Mouse (Mus musculus) Muller cell, postnatal 12 days (primary cell): ENCODE measurements at regions not wholly inside any gene's neighbourhood (a gene's known extent, or its start where the extent isn't known, plus 50 kb on each side); places are given as distances from the start of the nearest gene placed in this dataset.

ENCODE experiments used
- DNase-seq: peaks from one replicate; pipeline ENCODE4 v3.0.0-alpha.2; 2015; ENCODE audit errors: inconsistent ontology term

GRCm38 (mm10) chr3:52601011-52601745, 333.0 kb downstream of the Foxo1 start:
- DNase-seq, result no peak

DNA sequence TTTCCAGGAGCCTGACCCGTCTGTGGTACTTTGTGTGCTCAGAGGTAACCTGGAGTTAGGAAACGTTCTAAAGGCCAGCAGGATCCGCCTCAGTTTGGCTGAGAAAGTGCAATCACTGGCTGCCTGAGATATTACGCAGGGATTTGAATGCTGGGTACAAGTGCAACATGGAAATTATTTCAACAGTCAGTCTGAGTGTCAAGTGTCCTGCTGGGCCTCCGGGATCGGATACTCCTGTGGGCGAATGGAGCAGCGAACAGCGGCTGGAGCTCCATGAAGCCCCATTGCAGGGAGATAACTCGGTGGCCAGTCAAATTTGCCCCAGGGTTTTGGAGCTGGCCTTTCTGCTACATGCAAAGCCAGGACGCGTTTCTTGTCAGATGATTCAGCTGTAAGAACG, 332.4 kb downstream of the Foxo1 start:
- DNase-seq, result no peak

GRCm38 (mm10) chr3:52600146-52600545, 332.0 kb downstream of the Foxo1 start:
- DNase-seq, result no peak

DNA sequence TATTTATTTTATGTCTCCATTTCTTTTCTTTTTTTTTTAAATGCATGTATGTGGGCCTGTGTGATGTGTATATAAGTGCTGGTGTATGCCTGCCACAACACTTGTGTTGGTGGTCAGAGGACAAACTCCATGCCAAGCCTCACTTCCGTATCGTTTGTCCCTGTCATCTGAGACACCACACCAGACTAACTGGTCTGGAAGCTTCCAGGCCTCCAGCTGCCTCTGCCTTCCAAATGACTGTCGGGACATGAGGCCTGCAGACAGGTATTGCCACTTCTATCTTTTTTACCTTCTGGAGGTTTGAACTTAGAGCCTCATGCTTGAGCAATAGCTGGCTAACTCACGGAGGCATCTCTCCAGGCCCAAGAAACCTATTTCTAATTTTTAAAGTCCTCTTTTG, 318.3 kb downstream of the Foxo1 start:
- DNase-seq, result no peak

GRCm38 (mm10) chr3:52579917-52580316, 311.8 kb downstream of the Foxo1 start:
- DNase-seq, result no peak

GRCm38 (mm10) chr3:52579096-52579495, 311.0 kb downstream of the Foxo1 start:
- no peak for DNase-seq

DNA sequence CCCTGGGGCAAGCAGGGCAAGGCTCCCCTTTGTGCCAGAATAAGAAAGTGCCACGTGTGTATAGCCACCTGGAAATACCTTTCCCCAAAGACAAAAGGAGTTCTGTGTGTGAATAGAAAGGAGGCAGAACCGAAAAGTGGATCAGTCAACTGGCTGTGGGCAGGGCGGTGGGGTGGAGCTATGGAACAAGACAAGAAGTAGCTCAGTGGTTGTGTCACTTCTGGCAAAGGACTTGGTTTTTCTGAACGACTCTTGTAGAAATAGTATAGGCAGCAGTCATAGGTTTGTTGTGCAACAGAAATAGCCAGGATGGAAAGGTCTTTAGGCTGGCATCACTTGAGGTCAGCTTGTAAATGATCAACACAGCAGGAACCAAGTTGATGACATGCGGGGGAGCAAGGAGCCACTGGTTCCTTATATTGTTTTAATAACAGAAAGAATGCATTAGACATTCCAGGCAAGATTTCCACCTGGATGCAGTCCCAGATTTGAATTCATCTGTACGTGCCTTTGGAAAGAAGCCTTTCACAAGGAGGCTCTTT, 308.6 kb downstream of the Foxo1 start:
- DNase-seq, result peak; percentile 85

GRCm38 (mm10) chr3:52575237-52575798, 307.2 kb downstream of the Foxo1 start:
- peak; percentile 70 for DNase-seq

DNA sequence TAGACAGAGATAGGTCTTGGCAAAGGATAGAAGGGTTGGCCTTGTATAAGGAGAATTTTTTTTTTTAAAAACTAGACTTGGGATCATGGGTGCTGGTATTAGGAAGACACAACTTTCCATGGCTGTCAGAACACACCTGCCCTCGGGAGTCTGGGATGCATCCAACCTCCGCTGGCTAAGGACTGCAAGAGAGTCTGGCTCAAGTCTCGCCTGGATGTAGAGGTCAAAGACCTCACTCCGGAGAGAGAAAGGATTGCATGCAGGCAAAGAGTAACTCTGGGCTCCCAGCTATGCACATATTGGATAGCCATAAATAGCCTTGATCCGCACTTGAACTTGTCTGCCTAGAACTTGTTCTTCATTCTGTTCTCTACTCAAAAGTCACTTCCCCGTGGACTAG, 306.2 kb downstream of the Foxo1 start:
- no peak for DNase-seq

DNA sequence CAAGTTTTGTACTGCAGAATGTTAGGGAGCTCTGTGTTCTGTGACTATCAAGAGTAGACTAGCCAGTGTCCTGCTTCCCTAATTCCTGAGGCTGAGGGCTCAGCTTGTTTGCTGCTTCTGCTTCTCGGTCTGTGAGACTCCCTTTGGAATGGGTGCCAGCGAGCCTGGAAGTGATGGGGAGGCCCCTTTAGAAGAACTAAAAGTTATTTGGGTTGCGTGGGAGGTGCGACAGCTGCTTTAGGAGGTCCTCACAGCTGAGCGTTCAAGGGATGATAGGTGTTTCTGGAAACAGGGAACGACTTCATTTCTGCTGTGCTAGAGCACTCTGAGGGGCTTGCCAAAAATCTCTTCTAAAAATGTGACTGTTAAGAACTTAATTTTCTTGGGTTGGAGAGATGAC, 305.7 kb downstream of the Foxo1 start:
- no peak for DNase-seq

DNA sequence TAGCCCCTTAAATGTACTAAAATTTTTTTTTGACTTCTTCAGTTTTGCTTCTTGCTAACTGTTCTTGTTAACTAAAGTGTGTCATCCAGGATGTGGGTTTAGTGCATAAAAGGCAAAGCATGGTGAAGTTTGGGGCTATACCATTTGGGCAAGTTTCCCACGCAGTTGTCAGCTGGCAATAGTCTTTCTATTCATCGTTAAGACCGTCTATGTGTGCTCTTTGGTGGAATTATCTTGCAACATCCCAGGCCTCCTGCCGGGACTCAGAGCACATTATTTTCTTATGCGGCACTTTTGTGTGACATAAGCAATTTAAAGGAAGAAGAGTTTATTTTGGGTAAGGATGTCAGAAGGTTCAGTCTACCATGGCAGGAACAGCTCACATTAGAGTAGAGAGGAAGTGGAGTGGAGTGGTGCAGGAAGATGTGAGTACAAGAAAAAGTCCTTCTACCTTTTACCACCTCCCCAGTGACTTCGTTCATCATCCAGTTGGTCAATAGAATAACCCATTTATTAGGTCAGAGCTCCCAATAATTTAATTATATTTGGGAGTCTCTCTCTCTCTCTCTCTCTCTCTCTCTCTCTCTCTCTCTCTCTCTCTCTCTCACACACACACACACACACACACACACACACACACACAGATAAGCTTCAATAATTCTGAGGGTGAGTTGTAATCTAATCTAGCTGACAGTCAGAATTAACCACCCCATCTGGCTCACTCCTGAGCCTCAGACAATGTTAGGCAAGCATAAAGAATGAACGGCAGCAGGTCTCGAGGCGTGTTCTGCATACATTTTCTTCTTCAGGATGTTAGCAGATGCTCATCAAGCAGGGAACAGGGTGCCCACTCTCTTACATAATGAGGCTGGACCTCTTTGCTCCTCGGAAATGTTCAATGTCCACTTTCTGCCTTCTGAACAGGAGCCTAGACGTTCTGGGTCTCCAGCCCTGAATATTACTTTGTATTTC, 304.7 kb downstream of the Foxo1 start:
- DNase-seq, result no peak

DNA sequence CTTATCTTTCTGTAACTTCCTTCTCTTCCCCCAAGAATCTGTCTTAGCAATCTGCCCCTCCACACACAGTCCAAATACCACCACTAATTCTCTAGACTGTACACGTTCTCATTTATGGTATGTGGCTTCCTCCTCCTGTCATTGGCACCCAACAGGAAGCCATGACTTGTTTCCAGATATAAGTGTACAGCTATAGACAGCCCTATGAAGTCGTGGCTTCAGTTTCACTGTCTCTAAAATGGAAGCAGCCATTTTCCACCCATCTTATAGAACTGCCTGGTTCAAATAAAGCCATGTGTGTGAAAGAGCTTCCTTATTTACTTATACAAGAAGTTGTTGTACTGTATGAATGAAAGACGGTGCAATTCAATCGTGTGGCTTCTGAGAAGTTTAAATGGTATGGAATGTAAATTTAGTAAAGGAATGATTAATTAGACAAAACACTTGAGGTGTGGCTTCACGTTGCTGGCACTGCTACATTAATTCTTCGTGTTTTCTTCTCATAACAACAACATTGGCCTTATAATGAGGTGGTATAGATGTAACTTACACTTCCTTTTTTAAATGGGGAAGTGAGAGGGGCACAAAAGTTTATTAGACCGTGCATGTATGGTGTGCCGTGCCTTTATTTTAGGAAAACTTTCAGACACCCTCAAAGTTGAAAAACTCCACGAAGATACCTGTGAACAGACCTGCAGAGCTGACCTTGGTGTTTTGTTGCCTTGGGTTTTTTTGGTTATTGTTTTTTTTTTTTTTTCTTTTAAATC, 299.7 kb downstream of the Foxo1 start:
- no peak for DNase-seq

DNA sequence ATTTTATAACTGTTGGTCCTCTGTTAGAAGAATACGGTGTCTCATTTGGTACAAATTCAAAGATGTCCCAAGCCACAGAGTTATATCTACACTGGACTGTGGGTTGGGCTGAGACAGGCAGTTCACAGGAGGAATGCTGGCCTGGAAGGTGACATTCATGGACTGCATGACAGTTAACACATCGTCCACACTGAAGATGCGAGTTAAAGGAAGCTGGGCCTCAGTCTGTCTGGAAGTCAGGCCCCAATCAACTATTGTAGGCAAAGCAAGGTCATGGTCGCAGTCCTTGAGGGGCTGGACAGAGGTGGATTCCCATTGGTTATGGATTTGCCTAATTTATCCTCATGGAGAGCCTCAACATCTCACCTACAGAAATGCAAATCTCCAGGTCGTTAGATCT, 295.5 kb downstream of the Foxo1 start:
- no peak for DNase-seq

DNA sequence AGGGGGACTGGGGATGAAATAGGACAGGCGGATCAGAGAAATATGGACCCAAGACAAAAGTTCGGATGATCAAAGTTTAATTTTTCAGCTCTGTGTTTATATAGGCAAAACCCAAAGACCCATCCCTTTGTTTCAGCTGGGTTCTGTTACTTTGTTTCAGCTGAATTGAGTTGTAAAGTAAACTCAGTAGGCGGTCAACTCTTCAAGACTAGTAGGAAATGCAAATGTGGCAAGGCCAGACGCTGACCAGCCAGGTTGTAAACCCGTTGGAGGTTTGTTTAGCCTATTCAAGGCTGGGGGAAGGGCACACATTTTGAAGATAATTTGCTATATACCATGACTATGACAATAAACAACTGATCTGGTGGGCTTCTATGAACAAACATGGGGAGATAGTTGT, 294.7 kb downstream of the Foxo1 start:
- no peak for DNase-seq

GRCm38 (mm10) chr3:52559481-52559880, 291.3 kb downstream of the Foxo1 start:
- no peak for DNase-seq

- DNase-seq, result no peak
Observed at GRCm38 (mm10) chr3:52558765-52559164, 290.6 kb downstream of the Foxo1 start.

GRCm38 (mm10) chr3:52557296-52557695, 289.2 kb downstream of the Foxo1 start:
- no peak for DNase-seq

- DNase-seq, result peak; percentile 87
Observed at GRCm38 (mm10) chr3:52555038-52555437, 286.9 kb downstream of the Foxo1 start.

DNA sequence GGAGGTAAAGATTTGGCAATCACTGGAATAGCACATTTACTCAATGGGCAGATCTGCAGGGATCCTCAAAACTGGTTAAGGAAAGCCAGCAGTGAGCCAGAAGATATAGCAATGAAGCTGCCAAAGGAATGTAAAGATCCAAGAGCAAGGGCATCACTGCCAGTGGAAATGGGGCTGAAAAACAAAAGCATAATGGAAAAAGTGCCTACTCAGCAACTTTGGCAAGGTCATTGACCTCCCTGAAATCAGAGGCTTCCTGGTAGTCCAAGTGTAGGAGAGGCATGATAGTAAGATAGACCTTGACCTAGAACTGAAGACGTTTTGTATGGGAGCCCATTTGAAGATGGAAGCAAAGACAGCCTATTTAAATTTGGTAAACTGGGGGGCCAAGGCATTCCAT, 286.4 kb downstream of the Foxo1 start:
- DNase-seq, result no peak

DNA sequence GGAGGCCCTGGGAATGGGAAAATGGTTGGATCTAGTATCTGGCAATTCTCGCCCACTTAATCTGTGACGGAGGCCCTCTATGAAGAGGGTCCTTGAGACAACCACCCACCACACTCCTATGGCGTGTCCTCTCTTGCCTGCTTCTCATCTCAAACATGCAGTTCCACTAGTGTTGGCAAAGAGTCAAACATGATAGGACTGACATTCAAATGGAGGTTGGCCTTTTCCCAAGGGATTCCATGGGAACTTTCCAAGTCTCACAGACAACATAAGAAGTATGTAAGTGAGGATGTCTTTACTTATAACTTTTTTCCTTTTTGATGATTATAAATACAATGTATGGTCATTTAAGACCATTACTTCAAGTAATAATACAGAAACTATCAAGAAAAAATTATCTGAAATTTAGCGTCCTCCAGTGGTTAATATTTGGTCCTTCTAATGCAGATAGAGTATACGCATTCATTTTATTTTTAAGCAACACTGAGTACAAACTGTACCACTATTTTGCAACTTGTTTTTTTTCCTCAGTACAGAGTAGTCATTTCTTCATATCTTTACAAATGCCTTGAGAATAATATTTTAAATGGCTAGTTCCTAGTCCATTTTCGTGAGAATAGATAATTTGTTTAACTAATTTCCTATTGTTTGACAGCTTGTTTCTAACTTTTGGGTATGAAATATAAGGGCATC, 280.2 kb downstream of the Foxo1 start:
- no peak for DNase-seq

DNA sequence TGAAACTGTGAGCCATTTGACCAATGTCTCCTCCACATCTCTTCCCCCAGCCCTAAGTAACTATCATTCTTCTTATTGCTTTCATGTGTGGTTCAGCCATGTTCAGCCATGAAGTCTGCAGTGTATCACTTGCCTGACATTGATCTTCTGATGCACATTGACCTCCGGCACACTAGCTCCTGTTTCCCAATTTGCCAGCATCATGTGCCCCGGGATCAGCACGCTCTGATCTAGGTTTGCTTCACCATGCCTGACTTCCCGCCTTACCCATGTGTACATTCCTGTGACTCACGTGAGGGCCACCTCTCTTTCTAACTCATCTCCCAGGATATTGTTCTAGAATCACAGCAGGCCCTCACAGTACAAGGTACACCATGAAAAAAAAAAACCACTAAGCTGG, 277.9 kb downstream of the Foxo1 start:
- DNase-seq, result no peak
